Mouse (Mus musculus): ENCODE data around the gene Surf4.

Gene Surf4

DNA sequence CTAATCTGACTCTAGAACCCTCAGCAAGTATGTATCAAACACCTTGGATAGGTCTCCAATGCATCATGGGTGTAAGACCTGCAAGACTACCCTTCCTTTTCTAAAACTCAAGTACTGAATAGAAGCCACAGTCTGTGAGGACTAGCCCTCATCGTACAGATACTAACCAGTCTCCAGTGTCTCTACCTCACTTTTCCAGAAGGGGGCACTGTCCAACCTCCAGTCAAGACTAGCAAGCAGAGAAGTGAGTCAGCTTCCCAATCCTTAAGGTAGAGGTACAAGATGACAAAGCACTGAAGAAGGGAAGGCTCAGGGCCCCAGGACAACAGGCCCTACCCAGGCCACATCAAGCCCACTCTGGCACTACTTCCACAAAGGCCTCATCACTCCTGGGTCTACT, 3.3 kb downstream of the Surf4 start:
- peak; percentile 77 for DNase-seq (ENCODE audit: low read depth, low spot score)

DNA sequence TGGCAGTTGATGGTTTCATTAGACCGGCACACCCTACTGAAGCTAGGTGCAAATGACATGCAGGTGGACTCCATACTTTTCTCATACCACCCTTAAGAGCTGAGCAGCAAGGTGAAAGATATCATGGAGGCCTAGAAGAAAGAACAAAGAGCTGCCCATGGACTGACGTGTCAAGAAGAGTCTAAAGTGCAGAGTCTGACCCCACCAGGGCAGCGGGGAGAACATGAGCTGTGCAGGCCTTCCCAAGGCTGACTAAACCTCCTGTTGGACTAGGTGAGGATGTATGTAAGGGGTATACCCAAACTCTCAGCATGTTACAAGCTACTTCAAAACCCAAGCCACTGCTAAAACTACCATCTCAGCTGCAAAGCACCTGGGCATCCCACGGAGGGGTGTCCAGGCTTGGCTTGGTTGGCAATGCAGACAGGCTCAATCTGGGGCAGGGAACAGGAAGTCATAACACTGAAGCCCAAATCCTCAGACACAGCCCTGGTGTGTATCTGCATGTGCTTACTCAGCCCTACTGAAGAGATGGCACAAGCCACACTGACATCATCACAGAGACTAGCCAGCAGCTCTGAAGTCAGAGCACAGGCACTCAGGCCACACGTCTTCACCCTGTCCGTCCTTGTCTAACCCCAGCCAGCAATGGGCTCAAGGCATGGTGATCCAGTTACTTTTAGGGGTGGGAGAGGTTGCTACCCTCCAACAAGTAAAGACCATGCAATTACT, 5.8 kb downstream of the Surf4 start:
- DNase-seq (ENCODE audit: low read depth, low spot score) = no peak

DNA sequence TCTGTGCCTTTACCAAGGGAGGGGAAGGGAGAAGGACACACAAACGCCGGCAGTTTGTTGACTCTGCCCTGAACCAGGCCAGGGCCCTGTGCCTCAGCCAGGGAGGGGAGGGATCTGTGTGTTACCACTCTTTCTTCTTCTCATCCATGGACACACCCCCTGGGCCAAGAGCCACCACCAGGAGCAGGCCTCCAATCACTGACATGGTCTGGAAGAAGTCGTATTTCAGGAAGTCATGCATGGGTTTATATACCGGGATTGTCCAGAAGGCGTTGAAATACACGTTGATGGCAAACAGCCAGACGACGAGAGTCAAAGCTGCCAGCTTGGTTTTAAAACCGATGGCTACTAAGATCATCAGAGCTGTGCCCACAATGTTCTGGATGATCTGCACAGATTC, 11.9 kb downstream of the Surf4 start:
- DNase-seq (ENCODE audit: low read depth, low spot score) = no peak

DNA sequence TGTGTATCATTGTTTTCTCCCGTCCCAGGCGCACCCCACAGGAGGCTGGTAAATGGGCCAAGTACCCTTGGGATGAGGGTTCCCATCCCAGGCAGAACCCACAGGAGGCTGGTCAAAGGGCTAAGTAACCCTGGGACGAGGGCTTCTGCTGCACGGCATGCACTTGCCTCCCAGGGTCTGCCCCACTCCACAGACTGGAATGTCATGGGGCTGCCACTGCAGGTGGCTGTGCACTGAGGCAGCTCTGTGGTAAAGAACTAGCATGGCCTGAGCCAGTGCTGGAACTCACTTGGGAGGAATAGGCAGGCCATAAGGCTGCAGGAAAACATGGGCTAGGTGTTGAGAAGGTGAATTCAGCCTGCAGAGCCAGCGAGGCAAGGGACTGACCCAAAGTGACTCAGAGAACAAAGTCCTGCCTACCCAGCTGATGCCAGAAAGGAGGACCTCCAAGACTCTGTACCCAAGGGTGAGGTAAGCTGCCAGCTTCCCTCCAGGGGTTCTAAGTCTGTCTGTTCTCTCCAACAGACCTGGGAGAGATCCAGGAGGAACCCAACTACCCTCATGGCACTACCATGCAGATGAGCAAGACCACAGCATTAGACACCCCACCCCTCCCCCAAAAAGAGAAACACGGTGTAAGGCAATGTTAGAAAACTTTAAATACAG, 13.4 kb downstream of the Surf4 start:
- no peak for DNase-seq (ENCODE audit: low read depth, low spot score)

DNA sequence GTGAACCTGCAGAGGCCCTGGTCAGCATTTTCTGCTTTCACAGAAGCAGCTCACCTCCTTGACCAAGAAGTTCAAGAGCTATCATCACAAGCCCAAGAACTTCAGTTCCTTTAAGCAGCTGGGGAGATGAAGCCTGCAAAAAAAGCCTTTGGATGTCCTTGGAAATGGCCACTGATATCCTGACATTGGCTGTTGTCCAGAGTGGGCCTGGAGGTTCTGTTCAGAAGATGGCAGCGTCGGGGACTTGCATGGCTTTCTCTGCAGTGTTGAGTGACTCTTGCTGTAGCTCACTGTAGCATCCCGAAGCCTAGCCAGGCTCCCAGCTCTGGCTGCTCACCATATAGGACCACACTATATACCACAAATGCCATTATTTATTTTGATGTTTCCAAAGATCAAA, 14.0 kb downstream of the Surf4 start:
- DNase-seq (ENCODE audit: low read depth, low spot score) = no peak

GRCm38 (mm10) chr2:26916738-26917137, 17.0 kb downstream of the Surf4 start:
- DNase-seq (ENCODE audit: low read depth, low spot score) = no peak

DNA sequence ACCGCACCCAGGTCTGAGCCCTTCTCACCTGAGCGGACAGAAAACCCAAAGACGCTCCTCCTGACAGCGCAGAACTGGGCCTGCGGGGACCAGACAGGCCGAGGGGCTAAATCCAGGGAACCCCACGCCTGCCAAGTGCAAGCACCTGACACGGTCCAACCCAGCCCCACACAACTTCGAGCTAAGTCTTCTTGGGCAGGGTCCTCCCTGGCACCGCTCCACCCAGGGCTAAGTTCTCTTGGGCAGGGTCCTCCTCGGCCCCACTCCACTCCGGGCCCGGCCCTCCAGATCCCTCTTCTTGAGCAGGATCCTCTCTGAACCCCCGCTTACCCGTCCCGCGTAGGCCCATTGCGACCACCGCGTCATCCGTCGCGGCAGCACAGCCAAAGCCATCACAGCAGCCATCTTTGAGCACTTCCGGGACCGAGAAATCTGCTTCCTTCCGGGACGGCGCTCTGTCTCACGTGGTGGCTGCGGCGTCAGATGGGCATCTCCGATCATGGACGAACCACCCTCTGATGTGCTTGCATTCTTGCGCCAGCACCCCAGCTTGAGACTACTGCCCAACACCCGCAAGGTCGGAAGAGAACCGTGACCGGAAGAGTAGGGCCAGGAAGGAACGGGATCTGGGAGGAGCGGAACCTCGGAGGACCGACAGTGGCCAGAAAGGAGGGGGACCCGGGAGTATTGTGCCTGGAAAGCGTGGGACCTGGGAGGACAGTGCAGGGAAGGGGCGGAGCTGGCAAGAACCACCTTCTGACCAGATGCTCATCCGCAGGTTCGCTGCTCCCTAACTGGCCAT, 17.6 kb downstream of the Surf4 start, which contains the start of the genes Surf2 and Surf1:
Surf2 (plus strand) TSS at position 441 of the 802 bp plus-strand sequence.
Surf1 (minus strand) TSS at position 604 of the 802 bp plus-strand sequence.
- DNase-seq (ENCODE audit: low read depth, low spot score) = peak; percentile 86

GRCm38 (mm10) chr2:26914148-26914941, 19.4 kb downstream of the Surf4 start:
- peak; percentile 39 for DNase-seq (ENCODE audit: low read depth, low spot score)

DNA sequence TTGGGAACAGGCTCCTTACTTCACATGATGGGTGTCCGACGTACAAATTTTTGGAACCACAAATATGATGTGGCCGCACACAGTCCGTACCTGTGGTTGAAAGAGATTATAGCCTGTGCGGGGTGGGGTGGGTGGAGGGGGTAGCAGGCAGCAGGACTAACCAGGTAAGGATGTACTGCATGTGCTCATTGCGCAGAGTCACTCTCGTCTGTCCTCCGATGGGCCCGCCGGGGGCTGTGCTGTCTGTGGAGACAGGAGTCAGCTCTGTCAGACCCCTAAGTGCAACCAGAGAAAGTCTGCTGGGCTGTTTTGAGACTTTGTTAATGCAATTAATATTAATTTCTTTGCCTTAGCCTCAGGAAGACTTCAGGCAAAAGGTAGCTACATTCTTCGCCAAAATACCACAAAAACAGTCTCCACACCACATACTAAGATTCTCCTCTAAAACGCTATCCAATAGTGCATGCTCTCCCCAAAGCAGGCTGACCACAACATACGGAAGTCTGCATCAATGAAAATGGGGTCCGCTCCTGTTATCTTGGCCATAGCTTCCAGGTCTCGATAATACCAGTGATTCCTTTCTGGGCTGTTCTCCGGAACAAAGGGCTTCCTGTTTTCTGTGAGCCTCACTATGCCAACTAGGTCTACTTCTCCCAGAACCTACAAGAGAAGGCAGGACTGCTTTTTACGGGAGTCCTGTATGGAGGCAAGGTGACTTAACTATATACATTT, 20.1 kb downstream of the Surf4 start:
- peak; percentile 24 for DNase-seq (ENCODE audit: low read depth, low spot score)

DNA sequence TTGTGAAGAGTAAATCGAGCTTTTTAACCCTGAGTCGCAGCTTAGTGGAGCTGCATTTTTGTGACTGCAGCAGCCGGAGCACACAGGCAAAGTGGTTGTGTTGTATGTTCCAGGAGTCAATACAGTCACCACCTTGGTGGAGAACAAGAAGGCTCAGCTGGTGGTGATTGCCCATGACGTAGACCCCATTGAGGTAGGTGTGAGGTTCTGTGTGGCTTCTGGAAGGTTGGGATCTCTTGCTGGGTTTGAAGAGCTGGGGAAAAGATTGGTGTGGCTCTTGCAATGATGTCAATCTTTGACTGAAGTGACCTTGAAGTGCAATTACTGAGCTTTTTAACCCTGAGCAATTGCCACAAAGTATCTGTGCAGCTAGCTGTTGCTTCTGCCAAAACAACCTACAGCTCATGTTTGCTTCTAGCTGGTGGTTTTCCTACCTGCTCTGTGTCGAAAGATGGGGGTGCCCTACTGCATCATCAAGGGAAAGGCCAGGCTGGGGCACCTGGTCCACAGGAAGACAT, 21.4 kb downstream of the Surf4 start:
- no peak for DNase-seq (ENCODE audit: low read depth, low spot score)

- no peak for DNase-seq (ENCODE audit: low read depth, low spot score)
Observed at GRCm38 (mm10) chr2:26910994-26911765, 22.5 kb downstream of the Surf4 start.

DNA sequence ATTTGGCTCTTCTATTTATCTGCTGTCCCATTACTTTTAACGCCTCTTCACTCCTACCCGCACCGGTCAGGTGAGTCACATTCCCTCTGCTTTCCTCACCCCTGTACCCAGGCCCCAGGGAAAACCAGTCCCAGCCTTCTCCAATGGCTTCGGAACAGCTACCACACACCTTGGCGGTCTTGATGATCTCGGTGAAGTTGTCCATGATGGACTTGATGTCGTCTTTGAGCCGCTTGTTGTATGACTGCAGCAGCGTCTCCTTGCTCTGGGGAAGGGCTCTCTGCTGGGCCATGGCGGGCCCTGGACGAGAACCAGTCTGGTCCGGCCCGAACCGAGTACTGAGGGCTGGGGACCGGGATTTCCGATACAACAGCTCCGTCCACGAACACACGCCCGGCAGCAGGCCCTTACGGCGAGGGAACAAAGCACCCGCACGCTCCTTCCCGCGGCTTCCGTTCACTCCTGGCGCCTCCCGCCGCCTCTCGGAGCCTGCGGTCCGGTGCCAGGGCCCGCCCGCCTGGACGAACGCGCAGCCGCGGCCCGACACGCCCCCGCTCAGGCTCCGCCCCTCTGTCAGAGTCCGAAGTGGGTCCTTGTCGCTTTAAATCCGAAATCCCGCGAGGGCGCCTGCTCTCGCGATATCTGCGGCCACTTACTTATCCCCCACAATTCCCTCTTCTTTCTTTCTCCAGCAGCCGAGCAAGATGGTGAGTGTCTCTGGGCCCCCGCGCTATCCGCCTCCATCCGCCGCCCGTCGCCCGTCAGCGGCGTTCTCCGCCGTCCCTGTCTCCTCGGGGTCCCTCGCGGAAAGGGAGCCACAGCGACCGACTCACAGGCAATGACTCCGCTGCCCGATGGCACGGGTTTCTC, 23.4 kb downstream of the Surf4 start, which contains the start of the genes Med22 and Rpl7a:
Med22 (minus strand) TSS at position 554 of the 870 bp plus-strand sequence.
Rpl7a (plus strand) TSS at position 641 of the 870 bp plus-strand sequence.
- peak; percentile 99 for DNase-seq (ENCODE audit: low read depth, low spot score)

GRCm38 (mm10) chr2:26909387-26909784, 24.3 kb downstream of the Surf4 start:
- peak; percentile 57 for DNase-seq (ENCODE audit: low read depth, low spot score)

GRCm38 (mm10) chr2:26908710-26909386, 24.9 kb downstream of the Surf4 start:
- no peak for DNase-seq (ENCODE audit: low read depth, low spot score)

DNA sequence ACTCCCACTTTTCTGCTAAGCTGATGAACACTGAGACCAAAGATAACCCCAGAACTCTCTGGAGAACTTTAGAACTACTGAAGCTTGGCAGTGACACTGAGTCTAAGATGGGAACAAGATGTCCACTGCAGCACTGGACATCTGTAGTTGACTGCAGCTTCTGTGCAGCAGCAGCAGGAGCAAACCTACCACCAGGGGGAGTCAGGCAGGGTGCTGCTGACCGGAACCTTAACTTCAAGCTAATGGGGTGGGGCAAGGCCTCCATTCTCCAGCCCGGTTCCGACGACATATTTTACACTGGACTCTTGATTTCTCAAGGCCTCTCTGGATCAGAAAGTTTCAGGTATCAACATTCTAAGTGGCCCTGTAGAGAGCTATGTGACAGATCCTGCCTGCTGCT, 26.6 kb downstream of the Surf4 start:
- DNase-seq (ENCODE audit: low read depth, low spot score) = peak; percentile 64

DNA sequence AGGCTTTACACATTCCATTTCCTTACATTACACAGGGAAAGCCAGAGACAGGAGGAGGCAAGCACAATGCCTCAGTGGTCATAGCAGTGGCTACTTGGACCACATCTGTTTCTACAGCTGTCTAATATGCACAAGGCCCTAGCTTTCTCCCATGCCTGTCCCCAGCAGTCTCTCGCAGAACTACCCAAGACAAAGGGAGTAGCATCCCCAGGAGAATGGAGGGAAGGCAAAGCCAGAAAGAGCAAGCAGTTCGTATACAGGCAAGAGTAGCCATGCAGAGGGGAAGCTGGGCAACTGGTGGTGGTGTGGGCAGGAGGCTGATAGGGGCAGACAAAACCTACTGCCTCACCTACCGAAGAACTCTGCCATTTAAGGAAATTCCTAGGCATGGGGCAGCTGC, 27.3 kb downstream of the Surf4 start:
- DNase-seq (ENCODE audit: low read depth, low spot score) = no peak

DNA sequence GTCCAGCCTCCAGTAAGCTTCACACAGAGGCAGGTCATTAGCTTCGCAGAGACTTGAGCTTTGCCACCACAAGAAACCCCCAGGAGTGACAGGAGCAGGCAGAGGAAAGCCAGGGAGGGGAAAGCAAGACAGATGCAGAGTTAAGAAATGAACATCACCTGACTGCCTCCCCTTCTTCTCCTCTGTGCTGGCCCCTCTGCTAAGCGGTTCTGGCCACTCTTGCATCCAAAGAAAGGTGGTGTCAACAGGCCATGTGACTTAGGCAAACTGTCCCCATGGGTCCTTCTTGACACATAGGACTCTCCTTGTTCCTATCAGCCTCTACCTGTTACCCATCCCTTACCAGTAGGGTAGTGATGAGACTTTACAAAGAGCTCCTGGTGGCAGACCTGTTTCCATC, 27.8 kb downstream of the Surf4 start:
- no peak for DNase-seq (ENCODE audit: low read depth, low spot score)

DNA sequence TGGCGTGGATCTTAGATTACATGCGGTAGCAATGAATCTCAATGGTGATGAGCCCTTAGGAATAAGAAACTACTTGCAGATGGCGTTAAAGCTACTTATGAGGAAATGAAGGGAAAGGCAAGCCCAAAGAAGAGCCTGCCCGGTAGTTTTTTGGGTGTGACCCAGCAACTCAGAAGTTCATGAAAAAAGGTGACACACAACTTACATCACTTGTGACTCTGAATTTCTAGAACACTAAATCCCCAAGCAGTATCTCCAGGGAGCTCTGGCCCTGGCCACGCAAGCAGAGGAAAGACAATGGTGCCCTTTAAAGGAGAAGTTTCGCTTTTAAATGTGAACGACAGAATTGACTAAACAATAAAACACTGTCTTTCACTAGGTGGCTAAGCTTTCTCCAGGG, 30.4 kb downstream of the Surf4 start:
- DNase-seq (ENCODE audit: low read depth, low spot score) = no peak
